Mouse (Mus musculus): ENCODE results near the gene Lrp8.

GRCm38 (mm10) chr4:107757487-107758470 is 44.3 kb upstream of the Lrp8 start:
- TF ChIP-seq CTCF (IDR thresholded peaks at IDR 0.05; ENCODE audit: borderline replicate concordance, control insufficient read depth, extremely low read depth, insufficient read depth, low read length, poor library complexity) (no peak), POLR2A (IDR thresholded peaks at IDR 0.05; ENCODE audit: control insufficient read depth, extremely low read depth, insufficient read depth, low read length, poor library complexity) (no peak)
